Mouse (Mus musculus) ES-CJ7 (cell line): Measurements from ENCODE around the gene Clstn3.
"Not testable (repeated sequence)": the region's sequence is repeated elsewhere in the genome, so short reads cannot be mapped to it uniquely, and the experiment has no call there.

Experiments
- DNase-seq: peaks from one replicate; pipeline ENCODE4 v3.0.0; 2011; ENCODE audit warnings: low read depth, low spot score

Gene Clstn3

DNA sequence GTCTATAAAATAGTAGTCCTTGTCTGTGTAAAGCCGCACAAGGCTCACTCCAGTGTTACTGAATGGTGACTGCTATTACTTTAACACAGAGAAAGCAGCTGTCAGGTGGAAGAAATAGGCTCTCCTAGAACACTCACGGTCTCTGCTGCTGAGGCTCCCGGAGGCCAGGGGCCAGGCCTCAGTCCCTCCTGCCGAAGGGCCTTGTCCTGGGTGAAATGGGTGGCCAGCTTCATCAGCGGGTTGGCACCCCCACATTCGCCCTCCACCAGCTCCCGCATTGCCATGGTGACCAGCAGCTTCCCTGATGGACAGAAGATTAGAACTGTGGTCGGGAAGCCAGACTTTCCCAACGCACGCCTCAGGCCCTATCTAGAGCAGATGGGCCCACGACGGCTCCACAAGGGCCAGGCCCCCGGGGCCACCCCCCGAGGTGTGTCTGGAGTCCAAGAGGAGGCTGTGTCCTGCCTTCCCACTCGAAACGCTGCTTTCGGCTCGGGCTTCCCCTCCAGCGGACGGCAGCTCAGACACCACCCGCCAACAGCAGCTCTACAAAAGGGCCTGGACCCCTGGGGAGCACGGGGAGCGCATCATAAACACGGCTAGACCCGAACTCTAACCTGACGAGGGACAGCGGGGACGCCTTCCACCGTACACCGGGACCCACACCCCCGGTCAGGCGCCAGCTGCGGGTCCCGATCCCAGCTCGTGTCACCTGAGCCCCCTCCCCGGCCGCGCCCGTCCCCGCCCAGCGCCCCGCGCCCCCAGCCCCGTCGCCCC is 50.3 kb downstream of the Clstn3 start:
- peak; percentile 49 for DNase-seq

DNA sequence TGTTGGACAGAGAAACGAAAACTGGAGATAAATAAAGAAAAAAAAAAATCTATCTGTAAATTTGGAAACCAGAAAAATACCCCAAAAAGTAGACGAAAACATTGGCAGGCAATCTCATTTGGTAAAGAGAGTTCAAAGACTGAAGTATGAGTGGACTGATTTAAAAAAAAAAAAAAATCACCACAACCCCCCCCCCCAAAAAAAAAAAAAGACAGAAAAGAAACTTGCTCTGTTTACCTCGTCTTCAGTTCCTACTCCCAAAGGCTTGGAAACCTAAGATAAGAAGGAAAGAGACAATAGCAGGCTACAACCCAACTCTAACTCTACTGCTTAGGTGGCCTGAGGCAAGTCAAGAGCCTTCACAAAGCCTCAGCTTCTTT is 50.8 kb downstream of the Clstn3 start:
- no peak for DNase-seq

DNA sequence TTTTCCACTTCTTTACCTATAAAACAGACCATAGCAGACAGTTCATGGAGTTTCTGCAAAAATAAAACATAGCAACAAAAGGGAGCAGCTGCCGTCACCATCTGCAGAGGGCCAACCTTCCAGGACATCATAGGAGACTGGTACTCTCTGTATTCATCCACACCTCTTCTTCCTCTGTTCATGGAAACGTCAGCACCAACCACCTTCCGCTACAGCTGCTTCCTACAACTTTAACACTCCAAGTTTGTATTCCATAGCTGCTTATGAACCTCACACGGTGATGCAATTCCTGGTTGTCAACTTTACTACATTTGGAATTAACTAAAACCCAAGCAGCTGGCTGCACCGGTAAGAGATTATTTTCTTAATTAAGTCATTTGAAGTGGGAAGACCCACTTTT is 56.2 kb downstream of the Clstn3 start:
- no peak for DNase-seq

DNA sequence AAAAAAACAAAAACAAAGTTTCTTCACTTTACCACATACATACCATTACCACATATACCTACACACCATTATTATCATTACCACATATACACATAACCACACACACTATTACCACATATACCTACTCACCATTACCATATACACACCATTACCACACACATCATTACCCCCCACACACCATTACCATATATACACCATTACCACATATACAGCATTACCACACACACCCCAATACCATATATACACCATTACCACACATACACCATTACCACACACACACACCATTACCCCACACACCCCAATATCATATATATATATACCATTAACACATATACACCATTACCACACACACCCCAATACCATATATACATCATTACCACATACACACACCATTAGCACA is 57.4 kb downstream of the Clstn3 start:
- DNase-seq = no peak

- no peak for DNase-seq
Observed at GRCm38 (mm10) chr6:124406326-124406725, 58.3 kb downstream of the Clstn3 start.

- peak; percentile 37 for DNase-seq
Observed at GRCm38 (mm10) chr6:124399738-124400137, 64.9 kb downstream of the Clstn3 start.

GRCm38 (mm10) chr6:124394991-124395390 is 69.6 kb downstream of the Clstn3 start:
- not testable (repeated sequence) for DNase-seq
